Mouse (Mus musculus) E14TG2a.4 (cell line): ENCODE results near the gene Krt83.

Experiments used
- CTCF ChIP-seq: conservative IDR thresholded peaks from 2 replicates; pipeline ENCODE4 v1.5.1; 2014; ENCODE audit warnings: low read length
- POU5F1 ChIP-seq: IDR thresholded peaks from 2 replicates; pipeline ENCODE4 v1.6.1; 2014; ENCODE audit warnings: low read length, borderline replicate concordance

DNA sequence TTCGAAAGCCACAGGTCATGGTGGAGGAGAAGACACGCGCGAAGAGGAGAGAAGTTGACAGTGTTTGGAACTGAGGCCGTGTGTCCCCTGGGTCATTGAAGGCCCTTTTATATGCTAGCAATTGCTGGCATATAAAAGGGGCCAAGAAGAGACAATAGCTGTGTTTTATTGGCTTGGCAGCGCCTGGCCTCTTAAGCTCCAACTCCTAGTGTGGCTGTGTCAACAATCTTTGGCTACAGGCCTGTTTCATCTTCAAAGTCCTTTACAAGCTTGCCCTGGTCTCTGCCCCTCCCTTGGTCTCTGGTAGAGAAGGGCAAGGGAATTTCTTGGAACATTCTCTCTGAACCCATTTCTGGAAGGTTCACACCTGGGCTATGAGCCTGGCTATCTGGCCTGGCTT is at the start of gene Krt83:
- TF ChIP-seq CTCF (no peak), POU5F1 (no peak)
